Mouse (Mus musculus) frontal cortex, postnatal 36 days (tissue): ENCODE measurements at regions not wholly inside any gene's neighbourhood (a gene's known extent, or its start where the extent isn't known, plus 50 kb on each side); places are given as distances from the start of the nearest gene placed in this dataset.

ENCODE experiments used
- DNase-seq, 2 experiments: peaks; one replicate each; pipeline ENCODE4 v3.0.0; 2022; ENCODE audit warnings: low spot score in 2 of 2

- no peak for DNase-seq
Observed at GRCm38 (mm10) chr2:40149186-40149585, 922.9 kb upstream of the Ppp6c start.

DNA sequence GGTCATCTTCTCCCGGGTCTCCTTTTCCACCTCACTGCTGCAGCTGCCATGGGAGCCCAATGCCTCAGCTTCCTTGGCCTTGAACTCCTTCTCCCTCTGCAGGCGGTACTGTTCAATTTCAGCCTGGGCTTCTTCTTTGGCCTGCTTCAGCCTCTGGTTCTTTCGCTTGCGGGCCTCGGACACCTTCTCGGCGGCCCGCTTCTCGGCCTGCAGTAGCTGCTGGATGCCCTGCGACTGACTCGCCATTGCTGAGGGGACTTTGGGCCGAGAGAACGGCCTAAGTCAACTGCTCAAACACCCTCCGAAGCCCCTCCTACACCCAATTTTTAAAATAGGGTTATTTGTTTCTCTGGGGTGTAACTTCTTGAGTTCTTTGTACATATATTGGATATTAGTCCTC lies 901.4 kb upstream of the Ppp6c start:
- peak; percentile 0 to 1 for DNase-seq

- DNase-seq, result no peak
Observed at GRCm38 (mm10) chr2:40119176-40119575, 892.9 kb upstream of the Ppp6c start.

GRCm38 (mm10) chr2:40114435-40114834 lies 888.2 kb upstream of the Ppp6c start:
- DNase-seq, result no peak
